Mouse (Mus musculus): ENCODE data around the gene Ids. TPM values are rescaled to one million over a fixed set of nuclear protein-coding genes. Genes with fewer than 3 reads are reported as not detected.

The Ids gene
- polyA plus RNA-seq, 1 experiment from 2014 or later = 4.9 TPM

Other genes starting within 250 kb of the Ids start
- 25.6 and 29.0 TPM in 2 replicates for gene 1110012L19Rik, start 20.8 kb upstream of the Ids start, polyA plus RNA-seq (2014; fragmentation: Nextera tagmentation; extraction: Ambion mirVana)
- 45.1 and 50.3 TPM in 2 replicates for gene Tmem185a, start 112.1 kb upstream of the Ids start, polyA plus RNA-seq (2014; fragmentation: Nextera tagmentation; extraction: Ambion mirVana)

Data from embryonic facial prominence, embryonic 14.5 days (tissue).